Mouse (Mus musculus) liver, adult 2 months (tissue): ENCODE data around the gene Gstt1. TPM values are rescaled to one million over a fixed set of nuclear protein-coding genes. Genes with fewer than 3 reads are reported as not detected.
A peak's percentile ranks its signal among the peaks of the same experiment; 100 is the strongest.

ENCODE experiments used
- DNase-seq: peaks from one replicate; pipeline ENCODE4 v3.0.0-alpha.2; 2011; ENCODE audit warnings: low read depth, low spot score; ENCODE audit errors: extremely low read depth
- H3K27ac ChIP-seq: fragments of 200-500 bp; replicated peaks from 2 replicates; pipeline ENCODE4 v1.5.1; 2012; ENCODE audit warnings: low read depth, mild to moderate bottlenecking, control low read depth, inconsistent platforms, low read length; ENCODE audit not compliant: insufficient read depth
- H3K27me3 ChIP-seq: fragments of 200-500 bp; 2 replicates; pipeline ENCODE4 v1.6.1; 2012; ENCODE audit warnings: mild to moderate bottlenecking, moderate library complexity, low read length, inconsistent platforms; ENCODE audit not compliant: control insufficient read depth, insufficient read depth
- H3K36me3 ChIP-seq: fragments of 200-500 bp; 2 replicates; pipeline ENCODE4 v1.6.1; 2012; ENCODE audit warnings: low read length, inconsistent platforms; ENCODE audit not compliant: control insufficient read depth, insufficient read depth
- H3K4me1 ChIP-seq: fragments of 200-500 bp; 2 replicates; pipeline ENCODE4 v1.6.1; 2011; ENCODE audit warnings: low read length; ENCODE audit not compliant: control insufficient read depth, insufficient read depth
- H3K4me3 ChIP-seq: fragments of 200-500 bp; 2 replicates; pipeline ENCODE4 v1.5.1; 2011; ENCODE audit warnings: low read depth, mild to moderate bottlenecking, control low read depth, low read length, moderate library complexity; ENCODE audit not compliant: insufficient read depth
- H3K79me2 ChIP-seq: fragments of 200-500 bp; 2 replicates; pipeline ENCODE4 v1.6.1; 2012; ENCODE audit warnings: inconsistent platforms, mild to moderate bottlenecking, low read length, moderate library complexity; ENCODE audit not compliant: control insufficient read depth, insufficient read depth
- H3K9ac ChIP-seq: fragments of 200-500 bp; 2 replicates; pipeline ENCODE4 v1.6.1; 2012; ENCODE audit warnings: low read depth, mild to moderate bottlenecking, control low read depth, inconsistent platforms, low read length
- CTCF ChIP-seq: fragments of 200-500 bp; IDR thresholded peaks from 2 replicates; pipeline ENCODE4 v1.5.1; 2011; ENCODE audit warnings: low read depth, low read length, control low read depth
- POLR2A ChIP-seq: fragments of 200-500 bp; IDR thresholded peaks from 2 replicates; pipeline ENCODE4 v1.6.1; 2011; ENCODE audit warnings: low read length, control low read depth; ENCODE audit not compliant: insufficient read depth; ENCODE audit errors: extremely low read depth
- whole genome bisulfite sequencing: fragments of 180-500 bp; shearing (Covaris S2); methylation state at CpG from one replicate; pipeline ENCODE4 v1.1.7; 2018; 5-methylcytosine and 5-hydroxymethylcytosine counted together
- polyA plus RNA-seq: library from polyadenylated mRNA; depleted of rRNA; stranded (reverse); fragments of >200 nt; gene quantifications from 2 replicates; pipeline ENCODE4 v1.2.3, GENCODE M21; 2012; rRNA removed
- total RNA-seq: library from RNA; depleted of rRNA; stranded (reverse); fragments of >200 nt; gene quantifications from 2 replicates; pipeline ENCODE4 v1.2.3, GENCODE M21; 2014; rRNA removed

The Gstt1 gene
- total and polyA plus RNA-seq, 2 experiments = 622 to 1,223 TPM

DNA sequence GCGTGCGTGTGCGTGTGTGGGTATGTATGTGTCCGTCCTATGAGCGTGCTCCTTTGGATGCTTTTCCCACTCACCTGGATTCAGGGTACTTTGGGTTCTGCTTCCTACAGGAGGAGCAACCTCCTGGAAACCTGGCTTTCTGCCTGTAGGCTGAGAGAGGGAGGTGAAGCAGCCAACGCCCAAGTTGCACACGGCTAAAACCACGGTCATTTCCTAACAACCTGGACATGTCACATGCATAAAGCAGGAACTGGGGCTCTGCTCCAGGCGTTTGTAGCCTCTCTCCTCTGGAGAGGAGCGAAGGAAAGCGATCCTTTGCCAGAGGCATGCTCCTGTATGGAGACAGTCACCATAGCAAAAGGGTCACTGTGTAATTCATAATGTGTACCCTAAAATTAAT, 41.7 kb downstream of the Gstt1 start:
- Histone ChIP-seq H3K36me3 (peaks cover 18% of the 10 kb centered on the region), H3K79me2 (peaks cover 5% of the 10 kb centered on the region; the same call in 1 of the 2 replicates), H3K27ac (no peak overlapping the region), H3K27me3 (no peaks in the 10 kb centered on the region), H3K9ac (no peak overlapping the region), H3K4me1 (no peaks in the 10 kb centered on the region), H3K4me3 (no peak overlapping the region)
- 93% methylated on average over 11 of the region's 11 CpGs for WGBS
- DNase-seq = no peak
- TF ChIP-seq POLR2A (no peak), CTCF (no peak)

- Histone ChIP-seq H3K79me2 (no peaks in the 10 kb centered on the region), H3K9ac (no peak overlapping the region), H3K4me1 (0 out of 2 replicates have a peak, but pooled peaks cover 2% of the 10 kb centered on the region), H3K27me3 (no peaks in the 10 kb centered on the region), H3K27ac (no peak overlapping the region), H3K36me3 (peaks cover 16% of the 10 kb centered on the region), H3K4me3 (no peak overlapping the region)
- peak; percentile 55 for DNase-seq
- no peak for TF ChIP-seq POLR2A
- peak; percentile 76 for TF ChIP-seq CTCF
- WGBS = 43% methylated on average over 3 of the region's 3 CpGs
Measured at GRCm38 (mm10) chr10:75744017-75744416, 54.4 kb downstream of the Gstt1 start.

GRCm38 (mm10) chr10:75743369-75743768, 55.0 kb downstream of the Gstt1 start:
- Histone ChIP-seq H3K4me3 (no peak overlapping the region), H3K36me3 (peaks cover 19% of the 10 kb centered on the region)
- 93% methylated on average over 12 of the region's 12 CpGs for WGBS

DNA sequence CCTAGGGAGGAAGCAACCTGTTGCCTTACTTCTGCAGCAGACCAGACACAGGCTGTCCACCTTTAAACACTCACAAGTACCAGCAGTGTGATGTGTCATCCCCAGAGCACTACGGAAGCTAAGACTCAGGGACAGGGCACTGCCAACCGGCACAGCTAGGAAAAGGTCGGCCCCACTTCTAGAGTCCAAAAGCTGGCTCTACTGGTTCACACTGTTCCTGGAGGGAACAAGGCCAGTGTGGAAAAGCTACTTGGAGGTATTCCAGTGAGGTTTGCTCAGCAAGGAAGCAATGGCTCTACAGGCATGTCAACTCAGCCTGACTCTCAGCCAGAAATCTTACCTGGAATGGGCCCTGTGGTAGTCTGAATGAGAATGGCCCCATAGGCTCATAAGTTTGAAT, 57.5 kb downstream of the Gstt1 start:
- no peak for TF ChIP-seq CTCF
- TF ChIP-seq POLR2A = no peak
- no peak for DNase-seq
- WGBS = 41% methylated on average over 3 of the region's 3 CpGs
- Histone ChIP-seq H3K9ac (no peak overlapping the region), H3K4me3 (no peak overlapping the region), H3K4me1 (0 out of 2 replicates have a peak, but pooled peaks cover 2% of the 10 kb centered on the region), H3K79me2 (no peaks in the 10 kb centered on the region), H3K27ac (no peak overlapping the region), H3K36me3 (peaks cover 14% of the 10 kb centered on the region), H3K27me3 (no peaks in the 10 kb centered on the region)

More at GRCm38 (mm10) chr10:75743369-75743768, 55.0 kb downstream of the Gstt1 start:
- DNase-seq = no peak
- Histone ChIP-seq H3K27ac (no peak overlapping the region), H3K4me1 (0 out of 2 replicates have a peak, but pooled peaks cover 2% of the 10 kb centered on the region), H3K27me3 (no peaks in the 10 kb centered on the region), H3K79me2 (no peaks in the 10 kb centered on the region), H3K9ac (no peak overlapping the region)
- TF ChIP-seq CTCF (no peak), POLR2A (no peak)

Other genes with a start within 250 kb of the Gstt1 start
- under 0.01 TPM in 1 of 2 replicates, not detected in the other for gene Lrrc75b, start 238.3 kb downstream of the Gstt1 start, total RNA-seq
- 0.02 TPM in 1 of 2 replicates, not detected in the other for gene Lrrc75b, start 238.3 kb downstream of the Gstt1 start, polyA plus RNA-seq
- gene Ggt1, start 237.0 kb downstream of the Gstt1 start, total RNA-seq = 0.54 and 0.92 TPM in 2 replicates
- 0.20 and 0.68 TPM in 2 replicates for gene Ggt1, start 237.0 kb downstream of the Gstt1 start, polyA plus RNA-seq
- 1.2 and 2.0 TPM in 2 replicates for gene Ggt5, start 209.2 kb downstream of the Gstt1 start, total RNA-seq
- 7.0 and 10.6 TPM in 2 replicates for gene Ggt5, start 209.2 kb downstream of the Gstt1 start, polyA plus RNA-seq
- 1.0 and 1.1 TPM in 2 replicates for gene Susd2, start 154.6 kb downstream of the Gstt1 start, total RNA-seq
- 2.0 and 2.8 TPM in 2 replicates for gene Susd2, start 154.6 kb downstream of the Gstt1 start, polyA plus RNA-seq
- gene Cabin1, start 34.2 kb downstream of the Gstt1 start, total RNA-seq = 7.8 and 12.7 TPM in 2 replicates
- gene Cabin1, start 34.2 kb downstream of the Gstt1 start, polyA plus RNA-seq = 7.7 and 10.1 TPM in 2 replicates
- gene Ddt, start 25.2 kb downstream of the Gstt1 start, total RNA-seq = 347 and 388 TPM in 2 replicates
- gene Ddt, start 25.2 kb downstream of the Gstt1 start, polyA plus RNA-seq = 898 and 914 TPM in 2 replicates
- not detected in 2 replicates for gene Gm20441, start 17.6 kb downstream of the Gstt1 start, total RNA-seq
- 0.37 and 0.80 TPM in 2 replicates for gene Gm20441, start 17.6 kb downstream of the Gstt1 start, polyA plus RNA-seq
- 126 and 181 TPM in 2 replicates for gene Gstt3, start 17.2 kb downstream of the Gstt1 start, total RNA-seq
- 198 and 213 TPM in 2 replicates for gene Gstt3, start 17.2 kb downstream of the Gstt1 start, polyA plus RNA-seq
- gene Gstt4, start 24.0 kb upstream of the Gstt1 start, total RNA-seq = 0.09 TPM in 1 of 2 replicates, not detected in the other
- not detected in 2 replicates for gene Gstt4, start 24.0 kb upstream of the Gstt1 start, polyA plus RNA-seq
- 253 and 308 TPM in 2 replicates for gene Gstt2, start 38.8 kb upstream of the Gstt1 start, total RNA-seq
- 357 and 830 TPM in 2 replicates for gene Gstt2, start 38.8 kb upstream of the Gstt1 start, polyA plus RNA-seq
- gene Mif, start 61.7 kb upstream of the Gstt1 start, total RNA-seq = 211 and 380 TPM in 2 replicates
- gene Mif, start 61.7 kb upstream of the Gstt1 start, polyA plus RNA-seq = 1,030 and 1,462 TPM in 2 replicates
- gene Derl3, start 94.8 kb upstream of the Gstt1 start, total RNA-seq = 2.1 and 6.4 TPM in 2 replicates
- gene Derl3, start 94.8 kb upstream of the Gstt1 start, polyA plus RNA-seq = 6.4 and 15.0 TPM in 2 replicates
- 10.9 and 13.6 TPM in 2 replicates for gene Smarcb1, start 123.0 kb upstream of the Gstt1 start, total RNA-seq
- gene Smarcb1, start 123.0 kb upstream of the Gstt1 start, polyA plus RNA-seq = 15.9 and 18.1 TPM in 2 replicates
- gene Chchd10, start 134.5 kb upstream of the Gstt1 start, total RNA-seq = 657 and 788 TPM in 2 replicates
- gene Chchd10, start 134.5 kb upstream of the Gstt1 start, polyA plus RNA-seq = 1,775 and 1,843 TPM in 2 replicates
- gene Mmp11, start 137.9 kb upstream of the Gstt1 start, total RNA-seq = 0.18 and 1.5 TPM in 2 replicates
- gene Mmp11, start 137.9 kb upstream of the Gstt1 start, polyA plus RNA-seq = 1.4 and 1.6 TPM in 2 replicates
- gene Gm867, start 142.1 kb upstream of the Gstt1 start, total RNA-seq = 0.09 TPM in 1 of 2 replicates, not detected in the other
- gene Gm867, start 142.1 kb upstream of the Gstt1 start, polyA plus RNA-seq = 0.11 TPM in 1 of 2 replicates, not detected in the other
- 0.55 and 1.3 TPM in 2 replicates for gene Vpreb3, start 144.5 kb upstream of the Gstt1 start, total RNA-seq
- gene Vpreb3, start 144.5 kb upstream of the Gstt1 start, polyA plus RNA-seq = 0.73 and 2.0 TPM in 2 replicates
- 0.07 TPM in 1 of 2 replicates, not detected in the other for gene Gm5134, start 155.9 kb upstream of the Gstt1 start, total RNA-seq
- gene Gm5134, start 155.9 kb upstream of the Gstt1 start, polyA plus RNA-seq = not detected in 2 replicates
- gene Zfp280b, start 234.1 kb upstream of the Gstt1 start, total RNA-seq = 3.0 and 3.1 TPM in 2 replicates
- gene Zfp280b, start 234.1 kb upstream of the Gstt1 start, polyA plus RNA-seq = 2.6 and 3.8 TPM in 2 replicates